Mouse (Mus musculus) MEL (cell line): ENCODE measurements around the gene Homer3. TPM values are rescaled to one million over a fixed set of nuclear protein-coding genes. Genes with fewer than 3 reads are reported as not detected.

ENCODE experiments used
- DNase-seq: peaks from one replicate; pipeline ENCODE4 v3.0.0; 2011; ENCODE audit warnings: low read depth, low spot score
- H3K27ac ChIP-seq: 2 replicates; pipeline ENCODE4 v1.5.1; 2012; ENCODE audit warnings: low read depth, mild to moderate bottlenecking, control low read depth, low read length, moderate library complexity; ENCODE audit not compliant: control insufficient read depth
- H3K27me3 ChIP-seq, 2 experiments: fragments of 150-350 bp in 1 of 2; sonication (generic) in 1 of 2; 2 replicates each; pipeline ENCODE4 v1.6.1; 2012; ENCODE audit warnings: low read length in 2 of 2, mild to moderate bottlenecking in 2 of 2, improper control_type of control experiment in 1 of 2, moderate library complexity in 1 of 2; ENCODE audit not compliant: insufficient read depth in 2 of 2, control insufficient read depth in 1 of 2
- H3K36me3 ChIP-seq, 2 experiments: 2 replicates each; pipeline ENCODE4 v1.6.1; 2012 to 2014; ENCODE audit warnings: low read length in 2 of 2, improper control_type of control experiment in 1 of 2, inconsistent platforms in 1 of 2, mild to moderate bottlenecking in 1 of 2; ENCODE audit not compliant: insufficient read depth in 2 of 2, control insufficient read depth in 1 of 2
- H3K4me1 ChIP-seq, 2 experiments: fragments of 150-350 bp in 1 of 2; sonication (generic) in 1 of 2; 2 replicates each; pipeline ENCODE4 v1.6.1; 2012; ENCODE audit warnings: low read length in 2 of 2, improper control_type of control experiment in 1 of 2, mild to moderate bottlenecking in 1 of 2; ENCODE audit not compliant: insufficient read depth in 2 of 2, control insufficient read depth in 1 of 2
- H3K4me3 ChIP-seq, 2 experiments: fragments of 150-350 bp in 1 of 2; sonication (generic) in 1 of 2; 2 replicates each; pipeline ENCODE4 v1.5.1; 2012; ENCODE audit warnings: low read depth in 2 of 2, low read length in 2 of 2, mild to moderate bottlenecking in 2 of 2, moderate library complexity in 2 of 2, control low read depth in 1 of 2, improper control_type of control experiment in 1 of 2; ENCODE audit not compliant: control insufficient read depth in 1 of 2, insufficient read depth in 1 of 2
- H3K79me2 ChIP-seq: 2 replicates; pipeline ENCODE4 v1.6.1; 2012; ENCODE audit warnings: mild to moderate bottlenecking, low read length, moderate library complexity; ENCODE audit not compliant: control insufficient read depth, poor library complexity, insufficient read depth
- H3K9ac ChIP-seq: 2 replicates; pipeline ENCODE4 v1.6.1; 2012; ENCODE audit warnings: low read depth, mild to moderate bottlenecking, control low read depth, low read length, moderate library complexity; ENCODE audit not compliant: control insufficient read depth, poor library complexity, severe bottlenecking
- H3K9me3 ChIP-seq: fragments of 150-350 bp; sonication (generic); replicated peaks from 2 replicates; pipeline ENCODE4 v1.6.1; 2012; ENCODE audit warnings: mild to moderate bottlenecking, low read length, improper control_type of control experiment, moderate library complexity; ENCODE audit not compliant: insufficient read depth
- BHLHE40 ChIP-seq: IDR thresholded peaks from 2 replicates; pipeline ENCODE4 v1.6.1; 2012; ENCODE audit warnings: low read depth, mild to moderate bottlenecking, inconsistent platforms, low read length, improper control_type of control experiment, borderline replicate concordance
- CHD1 ChIP-seq: IDR thresholded peaks from 2 replicates; pipeline ENCODE4 v1.6.1; 2012; ENCODE audit warnings: low read depth, mild to moderate bottlenecking, inconsistent platforms, low read length, improper control_type of control experiment
- CHD2 ChIP-seq: IDR thresholded peaks from 2 replicates; pipeline ENCODE4 v1.6.1; 2011; ENCODE audit warnings: low read length, improper control_type of control experiment
- CTCF ChIP-seq, 3 experiments: IDR thresholded peaks in 2 of 3; conservative IDR thresholded peaks in 1 of 3; 2 replicates each; pipeline ENCODE4 v1.5.1; 2011 to 2012; ENCODE audit warnings: low read length in 3 of 3, low read depth in 2 of 3, mild to moderate bottlenecking in 2 of 3, improper control_type of control experiment in 1 of 3, inconsistent platforms in 1 of 3, mixed read lengths in 1 of 3, moderate library complexity in 1 of 3; ENCODE audit not compliant: control insufficient read depth in 1 of 3, insufficient read depth in 1 of 3, poor library complexity in 1 of 3, severe bottlenecking in 1 of 3
- ELF1 ChIP-seq: IDR thresholded peaks from 2 replicates; pipeline ENCODE4 v1.6.1; 2014; ENCODE audit warnings: low read depth, mild to moderate bottlenecking, inconsistent platforms, low read length, improper control_type of control experiment, moderate library complexity
- EP300 ChIP-seq, 2 experiments: IDR thresholded peaks; 2 replicates each; pipeline ENCODE4 v1.6.1; 2011; ENCODE audit warnings: improper control_type of control experiment in 2 of 2, low read length in 2 of 2, low read depth in 1 of 2, mild to moderate bottlenecking in 1 of 2
- ETS1 ChIP-seq: IDR thresholded peaks from 2 replicates; pipeline ENCODE4 v1.6.1; 2012; ENCODE audit warnings: low read depth, mild to moderate bottlenecking, inconsistent platforms, low read length, improper control_type of control experiment, moderate library complexity
- HCFC1 ChIP-seq: IDR thresholded peaks from 2 replicates; pipeline ENCODE4 v1.6.1; 2012; ENCODE audit warnings: low read depth, mild to moderate bottlenecking, inconsistent platforms, low read length, improper control_type of control experiment, moderate library complexity
- MEF2A ChIP-seq: IDR thresholded peaks from 2 replicates; pipeline ENCODE4 v1.6.1; 2014; ENCODE audit warnings: low read depth, mild to moderate bottlenecking, inconsistent platforms, low read length, improper control_type of control experiment; ENCODE audit not compliant: poor library complexity, insufficient replicate concordance, severe bottlenecking; ENCODE audit errors: extremely low read depth
- MXI1 ChIP-seq: IDR thresholded peaks from 2 replicates; pipeline ENCODE4 v1.6.1; 2011; ENCODE audit warnings: mild to moderate bottlenecking, low read depth, low read length, improper control_type of control experiment
- MYB ChIP-seq: IDR thresholded peaks from 2 replicates; pipeline ENCODE4 v1.6.1; 2011; ENCODE audit warnings: mild to moderate bottlenecking, low read depth, low read length, improper control_type of control experiment
- MYC ChIP-seq: IDR thresholded peaks from 2 replicates; pipeline ENCODE4 v1.6.1; 2011; ENCODE audit warnings: low read depth, mild to moderate bottlenecking, low read length, improper control_type of control experiment, moderate library complexity
- NELFE ChIP-seq: IDR thresholded peaks from 2 replicates; pipeline ENCODE4 v1.6.1; 2011; ENCODE audit warnings: low read depth, low read length, improper control_type of control experiment
- POLR2AphosphoS2 ChIP-seq: IDR thresholded peaks from 2 replicates; pipeline ENCODE4 v1.6.1; 2011; ENCODE audit warnings: low read length, improper control_type of control experiment
- POLR2AphosphoS5 ChIP-seq: IDR thresholded peaks from 2 replicates; pipeline ENCODE4 v1.6.1; 2012; ENCODE audit warnings: low read depth, borderline replicate concordance, mild to moderate bottlenecking, inconsistent platforms, low read length, moderate library complexity, mixed read lengths
- RAD21 ChIP-seq: IDR thresholded peaks from 2 replicates; pipeline ENCODE4 v1.6.1; 2011; ENCODE audit warnings: mild to moderate bottlenecking, low read depth, low read length, improper control_type of control experiment
- RCOR1 ChIP-seq: IDR thresholded peaks from 2 replicates; pipeline ENCODE4 v1.6.1; 2012; ENCODE audit warnings: low read depth, mild to moderate bottlenecking, inconsistent platforms, low read length, improper control_type of control experiment
- TBP ChIP-seq: IDR thresholded peaks from 2 replicates; pipeline ENCODE4 v1.8.0; 2011; ENCODE audit warnings: low read depth, low read length, improper control_type of control experiment
- ZNF384 ChIP-seq: IDR thresholded peaks from 2 replicates; pipeline ENCODE4 v1.6.1; 2012; ENCODE audit warnings: low read depth, mild to moderate bottlenecking, inconsistent platforms, low read length, improper control_type of control experiment
- polyA plus RNA-seq, 2 experiments: library from polyadenylated mRNA; stranded (reverse) in 1 of 2; unstranded in 1 of 2; fragments of >175 nt in 1 of 2; fragments of >200 nt in 1 of 2; gene quantifications; 2 replicates each; pipeline versions ENCODE4 v1.2.1 to v1.2.4; 2012; ENCODE audit warnings: low replicate concordance in 2 of 2, low read depth in 1 of 2; ENCODE audit not compliant: insufficient read length in 2 of 2, insufficient read depth in 1 of 2, missing spikeins in 1 of 2
- total RNA-seq: library from RNA; depleted of rRNA; stranded (reverse); fragments of 300-350 nt; gene quantifications from 2 replicates; pipeline ENCODE4 v1.2.3, GENCODE M21; 2012

Gene Homer3
- total and polyA plus RNA-seq, 3 experiments = 12.2 to 22.8 TPM; not detected in 1

DNA sequence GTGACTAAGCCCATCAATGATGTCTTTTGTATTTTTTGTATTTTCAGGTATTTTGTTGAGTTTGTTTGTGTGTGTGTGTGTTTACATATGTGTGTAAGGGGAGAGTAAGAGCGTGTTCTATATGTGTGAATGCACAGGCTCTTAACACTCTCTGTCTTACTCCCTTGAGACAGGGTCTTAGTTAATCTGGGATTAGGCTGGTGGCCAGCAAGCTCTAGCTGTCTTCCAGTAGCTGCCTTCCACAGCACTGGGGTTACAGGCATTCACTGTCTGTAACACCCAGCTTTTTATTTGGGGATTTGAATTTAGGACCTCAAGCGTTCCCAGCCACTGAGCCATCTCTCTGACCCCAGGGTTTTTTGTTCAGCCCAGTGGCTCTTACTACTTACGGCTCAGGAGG lies 34.8 kb upstream of the Homer3 start:
- no peak for TF ChIP-seq RCOR1
- TF ChIP-seq ZNF384 = no peak
- no peak for TF ChIP-seq CHD1
- TF ChIP-seq ELF1 = no peak
- TF ChIP-seq POLR2AphosphoS2 = no peak
- no peak for TF ChIP-seq BHLHE40
- no peak for TF ChIP-seq MYB
- TF ChIP-seq MXI1 = no peak
- no peak for TF ChIP-seq MYC
- TF ChIP-seq HCFC1 = no peak
- TF ChIP-seq MEF2A = no peak
- no peak for TF ChIP-seq ETS1
- no peak for TF ChIP-seq NELFE
- TF ChIP-seq POLR2AphosphoS5 = no peak
- no peak for TF ChIP-seq CHD2
- no peak for TF ChIP-seq CTCF (IDR thresholded peaks at IDR 0.05 in 2 of 3, conservative IDR thresholded peaks at IDR 0.05 in 1 of 3; ENCODE audit: control insufficient read depth in 1 of 3, insufficient read depth in 1 of 3, low read depth in 2 of 3, low read length in 3 of 3, poor library complexity in 1 of 3, severe bottlenecking in 1 of 3)
- Histone ChIP-seq H3K9ac (no peak overlapping the region), H3K9me3 (no peaks in the 10 kb centered on the region), H3K4me1 (no peaks in the 10 kb centered on the region), H3K27ac (no peak overlapping the region), H3K27me3 (no peaks in the 10 kb centered on the region), H3K36me3 (peaks cover 0 to 12% of the 10 kb centered on the region in 2 experiments; a peak in 2 of 4 replicates), H3K79me2 (peaks cover 3% of the 10 kb centered on the region), H3K4me3 (no peak overlapping the region)
- no peak for DNase-seq

DNA sequence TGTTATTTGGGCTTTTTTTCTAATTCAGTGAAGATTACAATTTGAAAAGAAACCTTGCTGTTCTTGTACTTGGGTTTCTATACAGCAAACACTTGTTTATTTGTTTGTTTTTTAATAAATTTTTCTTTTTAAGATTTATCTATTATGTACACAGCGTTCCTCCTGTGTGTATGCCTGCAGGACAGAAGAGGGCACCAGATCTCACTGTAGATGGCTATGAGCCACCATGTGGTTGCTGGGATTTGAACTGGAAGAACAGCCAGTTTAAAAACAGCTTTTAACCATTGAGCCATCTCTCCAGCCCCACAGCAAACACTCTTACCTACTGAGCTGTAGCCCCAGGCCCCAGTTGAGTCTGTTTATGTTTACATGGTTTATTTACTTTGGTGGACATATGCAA lies 28.0 kb upstream of the Homer3 start:
- H3K9ac ChIP-seq = no peak overlapping the region
- peaks cover 0 to 21% of the 10 kb centered on the region in 2 experiments; a peak in 1 of 4 replicates for H3K36me3 ChIP-seq
- no peaks in the 10 kb centered on the region for H3K79me2 ChIP-seq
- no peak for DNase-seq
- H3K9me3 ChIP-seq = no peaks in the 10 kb centered on the region
- H3K4me3 ChIP-seq = no peak overlapping the region
- no peak for TF ChIP-seq RCOR1
- no peak; a peak in 1 of 6 replicates for TF ChIP-seq CTCF (IDR thresholded peaks at IDR 0.05 in 2 of 3, conservative IDR thresholded peaks at IDR 0.05 in 1 of 3; ENCODE audit: control insufficient read depth in 1 of 3, insufficient read depth in 1 of 3, low read depth in 2 of 3, low read length in 3 of 3, poor library complexity in 1 of 3, severe bottlenecking in 1 of 3)
- no peak for TF ChIP-seq ETS1
- no peak for TF ChIP-seq EP300 (IDR thresholded peaks at IDR 0.05; ENCODE audit: low read depth in 1 of 2, low read length in 2 of 2)
- no peak for TF ChIP-seq RAD21
- no peak for TF ChIP-seq BHLHE40
- no peak for TF ChIP-seq HCFC1
- TF ChIP-seq CHD2 = no peak
- no peak for TF ChIP-seq POLR2AphosphoS2
- no peak for TF ChIP-seq POLR2AphosphoS5
- TF ChIP-seq MEF2A = no peak
- TF ChIP-seq TBP = no peak
- no peaks in the 10 kb centered on the region; a peak in 1 of 4 replicates for H3K4me1 ChIP-seq
- H3K27ac ChIP-seq = no peak overlapping the region
- H3K27me3 ChIP-seq = no peaks in the 10 kb centered on the region
